Mouse (Mus musculus) splenic B cell, adult 2 months (primary cell): ENCODE measurements around the gene Nutf2-ps1.
A peak's percentile ranks its signal among the peaks of the same experiment; 100 is the strongest.

ENCODE experiments used
- DNase-seq: peaks from one replicate; pipeline ENCODE4 v3.0.0-alpha.2; 2011; ENCODE audit warnings: low read depth, low spot score
- H3K27me3 ChIP-seq: 2 replicates; pipeline ENCODE4 v1.6.1; 2012; ENCODE audit warnings: mild to moderate bottlenecking, low read length, moderate library complexity, mixed read lengths; ENCODE audit not compliant: control insufficient read depth, poor library complexity, insufficient read depth, severe bottlenecking
- H3K36me3 ChIP-seq: 2 replicates; pipeline ENCODE4 v1.6.1; 2012; ENCODE audit warnings: mild to moderate bottlenecking, low read length, moderate library complexity, mixed read lengths; ENCODE audit not compliant: control insufficient read depth, poor library complexity, insufficient read depth, severe bottlenecking

The Nutf2-ps1 gene

DNA sequence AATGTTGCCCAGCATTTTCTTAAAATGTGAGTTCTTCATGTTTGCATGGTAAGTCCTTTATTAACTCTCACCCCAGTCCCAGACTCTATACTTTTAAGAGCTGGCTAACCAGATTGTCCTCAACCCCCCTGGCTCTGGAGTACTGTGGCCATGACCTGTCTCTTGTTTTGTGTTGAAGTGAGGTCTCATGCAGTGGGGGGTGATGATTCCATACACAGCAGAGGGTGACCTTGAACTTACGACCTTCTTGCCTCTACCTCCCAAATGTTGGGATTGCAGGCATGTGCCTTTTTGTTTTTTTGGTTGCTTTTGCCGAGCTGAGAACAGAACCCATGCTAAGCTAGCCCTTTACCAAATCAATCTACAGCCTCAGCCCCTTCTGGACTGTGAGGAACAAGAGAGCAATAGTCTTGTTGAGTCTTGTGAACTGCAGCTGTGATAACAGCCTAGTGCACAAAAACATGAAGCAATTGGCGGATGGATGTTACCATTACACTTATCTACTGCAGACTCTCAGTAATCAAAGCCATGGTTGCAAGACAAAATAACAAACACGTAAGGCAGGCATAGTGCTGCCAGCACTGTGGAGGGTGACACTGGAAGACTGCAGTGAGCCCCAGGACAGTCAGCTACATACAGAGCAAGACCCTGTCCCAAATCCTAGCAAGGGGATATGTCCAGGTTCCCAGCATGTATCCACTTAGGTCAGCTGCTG is 13.4 kb downstream of the Nutf2-ps1 start:
- Histone ChIP-seq H3K27me3 (no peaks in the 10 kb centered on the region), H3K36me3 (no peaks in the 10 kb centered on the region)
- no peak for DNase-seq

DNA sequence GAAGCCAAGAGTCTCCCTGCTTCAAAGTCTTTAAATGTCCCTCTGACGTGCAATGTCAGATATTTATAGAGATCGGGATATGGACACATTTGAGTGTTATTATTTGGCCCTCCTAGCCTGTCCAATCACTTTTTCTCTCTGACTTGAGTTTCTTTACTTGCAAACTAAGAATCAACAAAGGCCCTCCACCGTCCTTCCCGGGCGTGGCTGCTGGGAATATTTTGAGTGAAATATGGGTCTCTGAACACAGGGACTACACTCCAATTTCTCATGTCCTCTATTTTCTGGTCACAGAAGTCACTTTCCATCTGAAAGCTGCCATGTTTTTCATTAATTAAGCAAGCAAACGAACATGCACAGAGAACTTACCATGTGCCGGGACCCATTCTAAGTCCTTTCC is 14.3 kb downstream of the Nutf2-ps1 start:
- Histone ChIP-seq H3K27me3 (no peaks in the 10 kb centered on the region), H3K36me3 (no peaks in the 10 kb centered on the region)
- no peak for DNase-seq

DNA sequence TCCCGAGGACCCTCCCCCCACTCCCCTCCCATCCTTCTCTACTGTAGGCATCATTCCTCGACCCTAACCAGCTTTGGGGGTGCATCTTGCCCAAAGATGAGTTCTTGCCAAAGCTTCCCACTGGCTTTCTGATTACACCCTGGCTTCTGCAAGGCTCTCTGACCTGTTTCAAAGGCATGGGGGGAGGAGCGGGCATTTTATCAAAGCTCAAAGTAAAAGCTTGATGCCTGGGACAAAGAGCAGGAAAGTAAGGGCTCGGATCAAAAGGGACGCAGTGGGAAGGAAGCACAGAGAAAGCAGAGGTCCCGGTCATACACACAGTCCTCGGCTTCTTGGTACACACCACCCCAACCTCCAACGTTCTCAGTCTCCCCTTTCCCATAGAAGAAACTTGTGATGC is 14.7 kb downstream of the Nutf2-ps1 start:
- Histone ChIP-seq H3K27me3 (no peaks in the 10 kb centered on the region), H3K36me3 (no peaks in the 10 kb centered on the region)
- DNase-seq: no peak

DNA sequence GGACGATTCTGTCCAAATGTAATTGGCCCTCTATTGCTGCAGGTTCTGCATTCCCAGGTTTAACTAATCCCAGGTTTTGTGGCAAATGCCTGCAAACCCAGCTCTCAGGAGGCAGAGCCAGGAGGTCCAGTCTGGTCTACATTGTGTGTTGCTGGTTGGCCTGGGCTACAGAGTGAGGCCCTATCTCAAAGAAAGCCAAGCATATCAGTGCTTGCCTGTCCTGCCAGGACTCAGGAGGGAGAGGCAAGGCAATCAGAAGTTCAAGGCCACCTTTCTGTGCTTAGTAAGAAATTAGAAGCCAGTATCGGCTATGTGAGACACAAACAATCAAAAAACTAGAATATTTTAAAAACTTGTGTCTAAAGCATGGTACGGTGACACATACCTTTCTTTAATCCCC is 15.7 kb downstream of the Nutf2-ps1 start:
- Histone ChIP-seq H3K27me3 (no peaks in the 10 kb centered on the region), H3K36me3 (no peaks in the 10 kb centered on the region)
- DNase-seq: no peak

DNA sequence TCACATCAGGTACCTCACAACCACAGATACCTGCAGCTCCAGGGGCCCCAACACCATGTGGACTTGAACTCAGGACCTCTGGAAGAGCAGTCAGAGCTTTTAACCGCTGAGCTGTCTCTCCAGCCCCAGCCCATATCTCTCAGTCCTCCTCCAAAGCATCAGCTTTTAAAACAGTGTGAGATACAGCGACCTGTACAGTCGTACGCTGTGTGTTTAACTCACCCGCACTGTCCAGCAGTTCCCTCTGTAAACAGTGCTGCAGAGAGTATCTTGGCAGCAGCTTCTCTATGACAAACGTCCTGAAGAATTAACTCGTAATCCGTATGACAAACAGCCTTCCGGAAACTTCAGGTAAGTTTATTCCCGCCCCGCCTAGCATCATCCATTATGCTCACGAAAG is 16.3 kb downstream of the Nutf2-ps1 start:
- no peaks in the 10 kb centered on the region for H3K27me3 ChIP-seq
- no peak for DNase-seq
- H3K36me3 ChIP-seq: no peaks in the 10 kb centered on the region

DNA sequence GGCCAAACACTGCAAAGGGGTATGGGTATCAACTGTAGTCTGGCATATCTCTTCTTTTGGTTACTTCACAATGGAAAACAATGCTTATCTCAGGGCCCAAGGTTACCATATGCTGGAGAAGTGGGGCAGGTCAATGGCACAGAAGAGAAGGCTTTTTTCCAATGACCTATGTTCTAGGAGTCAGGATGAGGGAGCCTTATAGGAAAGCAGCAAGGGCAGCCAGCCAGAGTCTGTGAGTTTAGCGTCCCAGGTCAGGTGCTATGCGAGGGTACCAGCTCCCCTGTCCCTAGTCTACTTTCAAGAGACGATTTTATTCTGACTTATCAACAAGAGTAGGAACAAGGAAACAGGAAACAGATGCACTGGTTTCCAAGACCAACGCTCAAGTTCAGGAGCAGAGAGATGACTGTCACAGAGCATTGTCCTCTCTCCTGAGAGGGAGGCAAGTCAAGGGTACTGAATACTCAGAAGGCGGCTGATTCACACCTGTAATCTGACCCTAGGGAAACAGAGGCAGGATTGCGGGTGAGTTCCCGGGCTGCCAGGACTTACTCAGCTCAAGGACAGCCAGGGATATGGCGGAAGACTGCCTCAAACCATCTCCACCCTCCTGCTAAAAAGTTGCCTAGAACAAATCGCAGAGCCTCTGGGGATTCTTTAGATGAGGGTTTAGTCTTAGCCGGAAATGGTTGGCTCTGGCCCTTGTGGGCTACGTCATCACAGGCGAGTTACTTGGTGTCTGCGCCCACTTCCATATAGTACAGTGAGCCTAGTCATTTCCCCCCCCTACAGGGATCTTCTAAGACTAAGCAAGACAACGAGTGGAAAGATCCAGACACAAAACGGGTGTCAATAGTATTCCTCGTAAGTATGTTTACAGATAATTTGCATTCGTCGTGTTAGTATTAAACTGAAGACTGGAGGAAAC is 17.1 kb downstream of the Nutf2-ps1 start:
- DNase-seq: peak; percentile 50
- H3K27me3 ChIP-seq: no peaks in the 10 kb centered on the region
- no peaks in the 10 kb centered on the region for H3K36me3 ChIP-seq

DNA sequence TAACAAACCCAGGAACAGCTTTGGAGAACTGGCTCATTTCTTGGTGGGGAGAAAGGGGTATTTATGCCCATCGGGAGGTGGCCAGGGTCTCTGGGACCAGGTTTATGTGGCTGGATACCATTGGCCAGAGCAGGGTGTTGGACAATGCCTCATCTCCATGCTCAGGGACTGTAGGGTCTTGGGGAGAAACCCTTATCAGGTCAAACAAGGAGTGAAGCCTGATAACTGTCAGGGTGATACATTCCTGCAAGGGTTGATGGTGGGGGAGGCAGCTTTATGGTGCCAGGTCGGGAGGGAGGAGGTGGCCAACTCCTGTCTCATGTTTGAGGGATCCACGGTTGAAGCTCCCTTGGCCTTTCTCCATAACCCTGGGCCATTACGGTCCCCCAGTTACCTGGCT is 17.8 kb downstream of the Nutf2-ps1 start:
- Histone ChIP-seq H3K36me3 (no peaks in the 10 kb centered on the region), H3K27me3 (no peaks in the 10 kb centered on the region)
- no peak for DNase-seq

DNA sequence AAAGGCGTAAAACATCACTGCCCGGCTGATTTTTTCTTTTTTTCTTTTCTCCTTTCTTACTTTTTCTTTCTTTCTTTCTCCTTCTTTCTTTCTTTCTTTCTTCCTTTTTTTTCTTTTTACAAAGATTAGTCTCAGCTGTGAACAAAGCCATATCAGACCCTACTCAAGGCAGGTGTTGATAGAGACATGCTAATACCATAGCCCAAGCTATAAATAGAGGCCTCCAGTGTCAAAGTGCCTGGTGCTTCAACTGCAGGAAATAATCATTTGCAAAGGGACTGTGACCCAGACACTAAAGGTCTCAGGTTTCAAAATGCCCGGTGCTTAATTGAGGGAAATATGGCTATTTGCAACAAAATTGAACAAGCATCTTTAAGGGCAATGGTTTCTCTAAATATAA is 20.3 kb downstream of the Nutf2-ps1 start:
- Histone ChIP-seq H3K27me3 (no peaks in the 10 kb centered on the region), H3K36me3 (no peaks in the 10 kb centered on the region)
- no peak for DNase-seq

DNA sequence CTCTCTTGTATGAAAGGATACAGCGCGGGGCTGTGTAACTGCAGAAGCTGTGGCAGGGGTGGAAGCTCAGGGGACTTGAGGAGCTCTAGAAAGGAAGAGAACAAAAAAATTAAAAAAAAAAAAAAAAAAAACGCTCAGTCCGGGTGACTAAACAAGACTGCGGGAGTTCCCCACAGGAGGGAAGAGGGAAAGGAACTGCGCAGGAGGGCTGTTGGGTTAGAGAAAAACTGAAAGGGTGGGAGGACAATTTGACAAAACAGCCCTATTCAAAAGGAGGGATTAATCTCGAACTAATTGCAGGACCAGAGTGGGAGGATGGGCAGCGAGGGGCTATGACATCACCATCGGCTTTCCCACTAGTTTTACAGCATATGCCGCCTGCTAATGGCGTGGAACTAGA is 21.0 kb downstream of the Nutf2-ps1 start:
- Histone ChIP-seq H3K27me3 (no peaks in the 10 kb centered on the region), H3K36me3 (no peaks in the 10 kb centered on the region)
- DNase-seq: peak; percentile 43

DNA sequence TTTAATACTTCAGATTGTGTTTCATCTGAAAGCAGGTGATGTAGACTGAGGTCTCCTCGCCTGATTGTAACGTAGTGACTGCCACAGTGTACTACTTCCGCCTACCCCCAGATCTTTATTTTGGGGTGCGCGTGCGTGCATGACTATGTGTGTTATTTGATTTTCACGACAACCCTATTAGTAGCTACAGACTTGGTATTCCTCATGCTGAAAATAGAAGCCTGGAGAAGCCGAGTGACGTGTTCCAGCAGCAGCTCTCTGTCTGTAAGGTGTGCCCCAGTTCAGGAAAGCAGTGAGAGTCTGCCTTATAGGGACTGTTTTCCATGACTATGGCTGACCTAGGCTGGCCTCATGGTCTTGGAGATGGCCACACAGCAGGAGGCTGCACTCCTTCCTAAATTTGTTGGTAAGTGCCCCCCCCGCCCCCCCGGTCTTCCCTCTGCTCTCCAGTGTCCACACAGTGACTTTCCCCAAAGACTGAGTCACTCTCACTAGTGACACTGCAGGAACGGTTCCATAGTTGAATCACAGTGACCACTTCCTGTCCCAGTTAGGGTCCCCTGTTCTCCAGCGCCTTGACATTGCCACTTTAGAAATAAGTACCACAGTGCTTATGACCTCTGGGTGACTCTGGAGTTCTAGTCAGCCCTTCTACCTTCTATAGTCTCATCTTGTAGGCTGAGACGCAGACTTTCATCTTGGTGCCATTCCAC is 23.1 kb downstream of the Nutf2-ps1 start:
- Histone ChIP-seq H3K36me3 (no peaks in the 10 kb centered on the region), H3K27me3 (no peaks in the 10 kb centered on the region)
- DNase-seq: no peak

DNA sequence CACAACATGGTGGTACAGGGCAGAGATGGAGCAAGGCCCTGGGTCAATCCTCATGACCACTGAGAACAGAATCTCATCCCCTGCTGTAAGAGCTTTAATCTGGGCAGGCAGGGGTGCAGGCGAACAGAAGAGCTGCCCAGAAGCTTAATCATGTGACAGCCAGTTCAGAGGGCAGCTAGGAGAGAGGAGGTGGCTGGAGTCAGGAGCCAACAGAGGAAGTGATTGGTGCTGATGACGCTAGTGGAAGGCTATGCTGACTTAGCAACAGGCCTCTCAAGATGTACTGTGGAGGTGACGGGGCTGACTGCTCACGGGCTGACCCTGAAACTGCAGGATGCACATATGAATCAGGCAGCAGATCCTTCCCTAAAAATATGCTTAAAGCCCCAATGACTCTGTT is 24.7 kb downstream of the Nutf2-ps1 start:
- Histone ChIP-seq H3K27me3 (no peaks in the 10 kb centered on the region), H3K36me3 (no peaks in the 10 kb centered on the region)
- DNase-seq: no peak

DNA sequence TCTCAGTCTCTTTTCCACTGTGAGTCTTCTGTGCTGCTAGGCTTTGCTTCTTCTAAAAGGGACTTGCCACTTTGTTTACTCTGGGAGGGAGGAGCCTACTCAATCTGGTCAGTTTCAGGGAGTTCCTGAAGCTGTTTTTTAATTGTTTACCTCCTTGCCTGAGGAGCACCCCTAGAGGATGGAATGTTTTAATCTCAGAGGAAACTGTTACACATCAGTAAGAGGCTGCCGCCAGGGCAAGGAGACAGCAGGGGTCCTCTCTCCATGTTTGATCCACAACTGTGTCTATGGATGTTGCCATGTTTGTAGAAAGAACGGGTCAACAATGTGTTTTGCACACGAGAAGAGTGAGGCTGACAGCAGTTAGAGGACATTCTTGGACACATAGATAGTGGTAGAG is 28.4 kb downstream of the Nutf2-ps1 start:
- DNase-seq: no peak
- Histone ChIP-seq H3K27me3 (no peaks in the 10 kb centered on the region), H3K36me3 (no peaks in the 10 kb centered on the region)

DNA sequence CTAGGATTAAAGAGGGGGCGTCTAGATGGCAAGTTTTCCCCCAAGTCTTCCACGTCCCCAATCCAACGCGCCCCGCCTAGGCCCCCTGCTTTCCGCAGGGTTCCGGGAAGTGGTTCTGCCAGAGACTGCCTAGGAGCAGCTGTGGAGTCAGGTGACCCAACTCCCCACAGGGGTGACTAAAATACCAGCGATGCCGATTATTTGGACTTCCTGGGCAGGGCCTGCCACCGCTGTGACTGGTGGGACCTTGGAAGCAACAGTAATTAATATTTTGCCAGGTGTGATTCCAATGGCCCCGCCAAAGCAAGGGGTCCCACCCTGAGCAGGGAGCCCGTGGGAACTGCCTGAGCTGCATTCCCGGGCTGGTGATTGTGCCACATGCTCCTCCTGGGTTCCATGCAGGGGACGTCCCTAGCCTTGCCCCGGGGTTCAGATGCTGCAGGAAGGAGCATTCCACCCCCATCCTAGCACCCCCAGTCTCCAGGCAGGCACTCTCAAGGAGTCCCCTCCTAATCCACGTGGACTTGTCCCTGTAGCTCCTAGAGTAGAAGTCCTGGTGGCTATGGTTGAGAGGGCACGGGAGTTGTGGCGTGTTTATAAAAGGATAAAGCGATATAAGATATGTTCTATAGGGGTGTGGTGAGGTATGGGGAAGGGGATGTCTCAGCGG is 31.5 kb downstream of the Nutf2-ps1 start:
- Histone ChIP-seq H3K36me3 (no peaks in the 10 kb centered on the region), H3K27me3 (no peaks in the 10 kb centered on the region)
- no peak for DNase-seq

DNA sequence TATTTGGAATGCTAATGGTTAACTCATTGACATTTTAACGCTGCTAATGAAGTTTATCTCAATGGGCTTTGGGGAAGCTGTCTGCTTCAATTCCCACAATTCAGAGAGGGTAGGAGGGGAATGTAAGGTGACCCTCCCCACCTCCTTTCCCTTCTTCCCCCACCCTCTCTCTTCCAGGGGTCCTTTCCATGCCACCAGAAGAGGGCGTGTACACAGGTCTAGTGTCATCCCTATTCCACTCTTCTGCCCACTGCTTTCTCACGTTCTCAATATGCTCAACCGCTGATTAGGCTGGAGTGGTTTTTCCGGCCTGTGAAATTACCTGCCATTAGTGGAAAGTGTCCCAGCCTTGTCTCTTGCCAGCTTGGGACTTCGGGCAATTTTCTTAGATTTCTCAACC is 32.0 kb downstream of the Nutf2-ps1 start:
- DNase-seq: no peak
- Histone ChIP-seq H3K27me3 (no peaks in the 10 kb centered on the region), H3K36me3 (no peaks in the 10 kb centered on the region)
